Mouse (Mus musculus) CH12.LX (cell line): ENCODE data around the gene Fuk. TPM values are rescaled to one million over a fixed set of nuclear protein-coding genes. Genes with fewer than 3 reads are reported as not detected.

ENCODE experiments used
- DNase-seq: peaks from one replicate; pipeline ENCODE4 v3.0.0-alpha.2; 2013; ENCODE audit errors: extremely low read depth
- H3K27ac ChIP-seq: 2 replicates; pipeline ENCODE4 v1.5.1; 2012; ENCODE audit warnings: low read depth, mild to moderate bottlenecking, control low read depth, moderate library complexity; ENCODE audit not compliant: insufficient read depth
- H3K27me3 ChIP-seq: replicated peaks from 2 replicates; pipeline ENCODE3; 2012; ENCODE audit warnings: inconsistent platforms
- H3K36me3 ChIP-seq, 2 experiments: replicated peaks in 1 of 2; 2 replicates each; pipeline versions ENCODE3 to v1.6.1; 2012; ENCODE audit warnings: inconsistent platforms in 1 of 2, low read length in 1 of 2, mild to moderate bottlenecking in 1 of 2, mixed read lengths in 1 of 2, moderate library complexity in 1 of 2; ENCODE audit not compliant: control insufficient read depth in 1 of 2, insufficient read depth in 1 of 2
- H3K4me1 ChIP-seq, 2 experiments: 2 replicates each; pipeline ENCODE4 v1.6.1; 2012; ENCODE audit warnings: inconsistent platforms in 1 of 2, moderate library complexity in 1 of 2; ENCODE audit not compliant: insufficient read depth in 2 of 2, control insufficient read depth in 1 of 2
- H3K4me2 ChIP-seq: 2 replicates; pipeline ENCODE4 v1.6.1; 2012; ENCODE audit warnings: low read depth, mild to moderate bottlenecking, control low read depth; ENCODE audit not compliant: poor library complexity, insufficient read depth, severe bottlenecking
- H3K4me3 ChIP-seq, 3 experiments: fragments of 150-350 bp in 1 of 3; sonication (generic) in 1 of 3; replicated peaks in 1 of 3; 2 replicates each; pipeline versions ENCODE3 to v1.5.1; 2011 to 2012; ENCODE audit warnings: low read depth in 2 of 3, low read length in 2 of 3, mild to moderate bottlenecking in 2 of 3, moderate library complexity in 2 of 3, control low read depth in 1 of 3, improper control_type of control experiment in 1 of 3, inconsistent platforms in 1 of 3, mixed read lengths in 1 of 3; ENCODE audit not compliant: poor library complexity in 1 of 3
- H3K79me2 ChIP-seq: replicated peaks from 2 replicates; pipeline ENCODE4 v1.6.1; 2012; ENCODE audit warnings: mild to moderate bottlenecking, moderate library complexity; ENCODE audit not compliant: control insufficient read depth, poor library complexity, insufficient read depth, severe bottlenecking; ENCODE audit errors: extremely low read depth
- H3K9ac ChIP-seq: 2 replicates; pipeline ENCODE4 v1.6.1; 2012; ENCODE audit warnings: low read depth, mild to moderate bottlenecking, control low read depth, moderate library complexity; ENCODE audit not compliant: insufficient read depth
- H3K9me3 ChIP-seq: replicated peaks from 2 replicates; pipeline ENCODE3; 2012; ENCODE audit warnings: low read length, inconsistent platforms, mixed read lengths
- CHD2 ChIP-seq: IDR thresholded peaks from 2 replicates; pipeline ENCODE4 v1.6.1; 2011; ENCODE audit warnings: low read length, improper control_type of control experiment
- CTCF ChIP-seq, 2 experiments: IDR thresholded peaks in 1 of 2; conservative IDR thresholded peaks in 1 of 2; 2 replicates each; pipeline ENCODE4 v1.5.1; 2011 to 2012; ENCODE audit warnings: low read depth in 2 of 2, low read length in 2 of 2, improper control_type of control experiment in 1 of 2, inconsistent platforms in 1 of 2, mild to moderate bottlenecking in 1 of 2, moderate library complexity in 1 of 2
- ELF1 ChIP-seq: IDR thresholded peaks from 2 replicates; pipeline ENCODE4 v1.6.1; 2014; ENCODE audit warnings: low read depth, mild to moderate bottlenecking, inconsistent platforms, low read length, improper control_type of control experiment
- GABPA ChIP-seq: IDR thresholded peaks from 2 replicates; pipeline ENCODE4 v1.6.1; 2012; ENCODE audit warnings: low read depth, low read length, improper control_type of control experiment, inconsistent platforms; ENCODE audit not compliant: insufficient replicate concordance
- IRF4 ChIP-seq: IDR thresholded peaks from 2 replicates; pipeline ENCODE4 v1.6.1; 2014; ENCODE audit warnings: low read depth, mild to moderate bottlenecking, inconsistent platforms, low read length, improper control_type of control experiment
- KAT2A ChIP-seq: IDR thresholded peaks from 2 replicates; pipeline ENCODE4 v1.6.1; 2012; ENCODE audit warnings: low read length, improper control_type of control experiment, inconsistent platforms; ENCODE audit not compliant: insufficient replicate concordance
- MAFK ChIP-seq: IDR thresholded peaks from 2 replicates; pipeline ENCODE4 v1.6.1; 2011; ENCODE audit warnings: low read length, improper control_type of control experiment; ENCODE audit not compliant: insufficient replicate concordance
- MAZ ChIP-seq: IDR thresholded peaks from 2 replicates; pipeline ENCODE4 v1.6.1; 2012; ENCODE audit warnings: low read depth, mild to moderate bottlenecking, inconsistent platforms, low read length, improper control_type of control experiment, moderate library complexity
- MEF2A ChIP-seq: IDR thresholded peaks from 2 replicates; pipeline ENCODE4 v1.6.1; 2014; ENCODE audit warnings: low read depth, mild to moderate bottlenecking, inconsistent platforms, low read length, improper control_type of control experiment, borderline replicate concordance
- MXI1 ChIP-seq: IDR thresholded peaks from 2 replicates; pipeline ENCODE4 v1.6.1; 2011; ENCODE audit warnings: mild to moderate bottlenecking, low read depth, low read length, improper control_type of control experiment
- MYC ChIP-seq: IDR thresholded peaks from 2 replicates; pipeline ENCODE4 v1.6.1; 2011; ENCODE audit warnings: low read depth, mild to moderate bottlenecking, improper control_type of control experiment, low read length
- NRF1 ChIP-seq: IDR thresholded peaks from 2 replicates; pipeline ENCODE4 v1.6.1; 2014; ENCODE audit warnings: low read depth, mild to moderate bottlenecking, inconsistent platforms, low read length, improper control_type of control experiment, moderate library complexity
- POLR2A ChIP-seq: IDR thresholded peaks from 2 replicates; pipeline ENCODE4 v1.6.1; 2011; ENCODE audit warnings: low read depth, mild to moderate bottlenecking, improper control_type of control experiment, low read length
- SIN3A ChIP-seq: IDR thresholded peaks from 2 replicates; pipeline ENCODE4 v1.6.1; 2012; ENCODE audit warnings: low read length, improper control_type of control experiment, inconsistent platforms
- ZC3H11A ChIP-seq: IDR thresholded peaks from 2 replicates; pipeline ENCODE4 v1.6.1; 2012; ENCODE audit warnings: low read depth, mild to moderate bottlenecking, inconsistent platforms, low read length, improper control_type of control experiment
- ZKSCAN1 ChIP-seq: IDR thresholded peaks from 2 replicates; pipeline ENCODE4 v1.6.1; 2012; ENCODE audit warnings: low read depth, inconsistent platforms, low read length, improper control_type of control experiment, borderline replicate concordance
- ZMIZ1 ChIP-seq: IDR thresholded peaks from 2 replicates; pipeline ENCODE4 v1.6.1; 2012; ENCODE audit warnings: low read depth, mild to moderate bottlenecking, inconsistent platforms, low read length, improper control_type of control experiment
- ZNF384 ChIP-seq: IDR thresholded peaks from 2 replicates; pipeline ENCODE4 v1.6.1; 2012; ENCODE audit warnings: low read depth, low read length, improper control_type of control experiment, inconsistent platforms
- dilution Hi-C: fragments of 300-500 bp; cut with MboI; formaldehyde crosslinking; loops from 2 replicates; pipeline ENCODE4 v1.14.3; 2020; ENCODE audit warnings: low sequenced_read_pairs; ENCODE audit not compliant: extremely low pct_unique_long_range_greater_than_20kb, extremely low pct_ligation_motif_present
- in situ Hi-C: fragments of 300-500 bp; cut with MboI; formaldehyde crosslinking; loops from 3 replicates; pipeline ENCODE4 v1.14.3; 2019; ENCODE audit warnings: low sequenced_read_pairs, low pct_ligation_motif_present, low pct_unique_long_range_greater_than_20kb, mixed read lengths
- polyA plus RNA-seq: library from polyadenylated mRNA; unstranded; fragments of >175 nt; gene quantifications from 2 replicates; pipeline ENCODE4 v1.2.1, GENCODE M21; 2012; ENCODE audit warnings: low read depth; ENCODE audit not compliant: insufficient read length
- total RNA-seq, 2 experiments: library from RNA; depleted of rRNA; stranded (reverse); fragments of 300-350 nt in 1 of 2; fragments of >200 nt in 1 of 2; gene quantifications; 2 replicates each; pipeline ENCODE4 v1.2.3; 2012 to 2014

Fuk gene
- total and polyA plus RNA-seq, 3 experiments, result 6.4 to 14.4 (median 6.8) TPM

- dilution Hi-C loops (no loop called here), in situ Hi-C loops (no loop called here)
- H3K36me3 ChIP-seq, result peaks cover 80 to 96% of the 10 kb centered on the region in 2 experiments
- no peak overlapping the region for H3K27ac ChIP-seq
- no peak for TF ChIP-seq MAZ
- TF ChIP-seq POLR2A, result no peak; the same call in 1 of the 2 replicates
- no peak for TF ChIP-seq ZC3H11A
- no peak for TF ChIP-seq ZKSCAN1
- H3K79me2 ChIP-seq, result no peaks in the 10 kb centered on the region
- no peak overlapping the region for H3K4me2 ChIP-seq
- no peaks in the 10 kb centered on the region for H3K9me3 ChIP-seq
- no peak overlapping the region for H3K4me3 ChIP-seq
- no peaks in the 10 kb centered on the region for H3K27me3 ChIP-seq
- no peak overlapping the region for H3K9ac ChIP-seq
- peaks cover 0 to 7% of the 10 kb centered on the region in 2 experiments; a peak in 1 of 4 replicates for H3K4me1 ChIP-seq
- DNase-seq, result no peak
Measured at GRCm38 (mm10) chr8:110881741-110882310, 20.5 kb downstream of the Fuk start.

GRCm38 (mm10) chr8:110877862-110878261, 24.4 kb downstream of the Fuk start:
- no peaks in the 10 kb centered on the region for H3K9me3 ChIP-seq
- no peaks in the 10 kb centered on the region; the same call in 1 of the 2 replicates for H3K79me2 ChIP-seq
- TF ChIP-seq CTCF (conservative IDR thresholded peaks at IDR 0.05 in 1 of 2, IDR thresholded peaks at IDR 0.05 in 1 of 2; ENCODE audit: low read depth in 2 of 2, low read length in 2 of 2) (no peak), MAZ (no peak), KAT2A (no peak), MEF2A (no peak), IRF4 (no peak), MXI1 (no peak), MAFK (no peak), CHD2 (no peak), MYC (no peak), ZNF384 (no peak), ELF1 (no peak), GABPA (no peak), ZMIZ1 (no peak), SIN3A (no peak), NRF1 (no peak)
- TF ChIP-seq, all 38 proteins: peak for 0
- in situ Hi-C loops (no loop called here), dilution Hi-C loops (no loop called here)
- Histone ChIP-seq H3K9ac (no peak overlapping the region), H3K27me3 (no peaks in the 10 kb centered on the region), H3K27ac (no peak overlapping the region), H3K4me3 (no peak overlapping the region), H3K36me3 (peaks cover 72 to 95% of the 10 kb centered on the region in 2 experiments), H3K4me1 (no peaks in the 10 kb centered on the region), H3K4me2 (no peak overlapping the region)
- DNase-seq, result no peak
